Comparison of ENCODE assay signal across 7 mouse cellular contexts in genomic region chr4:154167053-154167452, GRCm38 (mm10). TPM values are rescaled to one million over a fixed set of nuclear protein-coding genes. Genes with fewer than 3 reads are reported as not detected.
DNase-seq lines count a peak whose midpoint lies in the region; ATAC-seq and TF ChIP-seq lines count a peak whose summit lies in the region.

No protein-coding gene starts in this region.

- ATAC-seq in intestine, postnatal 0 days: no peak
- ATAC-seq in intestine, embryonic 15.5 days: no peak
- ATAC-seq in limb, embryonic 11.5 days (ENCODE audit: insufficient number of reproducible peaks, low FRiP score, low TSS enrichment, low read depth): no peak

- no peak overlapping the region for H3ac ChIP-seq in C2C12 (ENCODE audit: control insufficient read depth, insufficient read length, low read depth)

- H3K9ac ChIP-seq in intestine, postnatal 0 days (ENCODE audit: low read depth, low read length): no peak overlapping the region
- no peak overlapping the region for H3K9ac ChIP-seq in intestine, embryonic 15.5 days
- no peak overlapping the region for H3K9ac ChIP-seq in limb, embryonic 11.5 days (ENCODE audit: low read length)

- peak; percentile 80 for TF ChIP-seq CTCF in intestine, postnatal 0 days (IDR thresholded peaks at IDR 0.05; ENCODE audit: low read depth)
- TF ChIP-seq CTCF in C2C12 (IDR thresholded peaks at IDR 0.05; ENCODE audit: control insufficient read depth, insufficient read depth, insufficient read length): no peak

- WGBS in intestine, postnatal 0 days: 19% methylated on average over 5 of the region's 5 CpGs
- WGBS in intestine, embryonic 15.5 days: 22% methylated on average over 5 of the region's 5 CpGs
- 29% methylated on average over 5 of the region's 5 CpGs for WGBS in limb, embryonic 11.5 days

- H3K4me3 ChIP-seq in intestine, postnatal 0 days (ENCODE audit: low read depth, low read length): no peak overlapping the region
- H3K4me3 ChIP-seq in intestine, embryonic 15.5 days (replicated peaks): no peak overlapping the region
- H3K4me3 ChIP-seq in C2C12 (ENCODE audit: insufficient read depth, poor library complexity, severe bottlenecking): no peak overlapping the region
- no peak overlapping the region for H3K4me3 ChIP-seq in limb, embryonic 11.5 days (ENCODE audit: low read depth, low read length)

- no peak overlapping the region for H3K27ac ChIP-seq in intestine, postnatal 0 days (ENCODE audit: low read depth, low read length)
- H3K27ac ChIP-seq in intestine, embryonic 15.5 days: no peak overlapping the region
- no peak overlapping the region for H3K27ac ChIP-seq in limb, embryonic 11.5 days (replicated peaks; ENCODE audit: low read depth, low read length)

- H3K27me3 ChIP-seq in intestine, postnatal 0 days (replicated peaks; ENCODE audit: control insufficient read depth, insufficient read depth, low read length): peaks cover 42% of the 10 kb centered on the region
- H3K27me3 ChIP-seq in intestine, embryonic 15.5 days (replicated peaks): peaks cover 37% of the 10 kb centered on the region
- peaks cover 36% of the 10 kb centered on the region for H3K27me3 ChIP-seq in C2C12 (ENCODE audit: control insufficient read depth, insufficient read depth, insufficient read length)
- peaks cover 11% of the 10 kb centered on the region; the same call in 1 of the 2 replicates for H3K27me3 ChIP-seq in limb, embryonic 11.5 days (ENCODE audit: control insufficient read depth, insufficient read depth, low read length)

- H3K9me3 ChIP-seq in intestine, postnatal 0 days (ENCODE audit: control insufficient read depth): no peaks in the 10 kb centered on the region
- H3K9me3 ChIP-seq in intestine, embryonic 15.5 days: no peaks in the 10 kb centered on the region
- H3K9me3 ChIP-seq in limb, embryonic 11.5 days (ENCODE audit: control insufficient read depth, low read length): no peaks in the 10 kb centered on the region

- 0 out of 2 replicates have a peak, but pooled peaks cover 2% of the 10 kb centered on the region for H3K4me1 ChIP-seq in intestine, postnatal 0 days (replicated peaks; ENCODE audit: control insufficient read depth, insufficient read depth, low read length)
- peaks cover 23% of the 10 kb centered on the region for H3K4me1 ChIP-seq in intestine, embryonic 15.5 days (replicated peaks)
- H3K4me1 ChIP-seq in limb, embryonic 11.5 days (ENCODE audit: control insufficient read depth, insufficient read depth, low read length): peaks cover 14% of the 10 kb centered on the region

- H3K79me3 ChIP-seq in C2C12 (ENCODE audit: low read depth): no peaks in the 10 kb centered on the region

- DNase-seq in 416B (ENCODE audit: low read depth): peak; percentile 45
- DNase-seq in c-Kit-positive CD71-positive TER-119-positive erythroid progenitor cells, embryonic 14.5 days (ENCODE audit: low spot score): peak; percentile 30
- peak; percentile 80 for DNase-seq in limb, embryonic 11.5 days (ENCODE audit: low spot score)
- DNase-seq in spleen, postnatal 4 days (ENCODE audit: low spot score in 2 of 2): peak; percentile 66 to 85

- H3K4me2 ChIP-seq in intestine, postnatal 0 days (replicated peaks; ENCODE audit: low read depth): no peak overlapping the region
- no peak overlapping the region for H3K4me2 ChIP-seq in intestine, embryonic 15.5 days (replicated peaks)
- H3K4me2 ChIP-seq in limb, embryonic 11.5 days (ENCODE audit: low read depth, severe bottlenecking): no peak overlapping the region

- H3K36me3 ChIP-seq in intestine, postnatal 0 days (ENCODE audit: control insufficient read depth, insufficient read depth): no peaks in the 10 kb centered on the region
- no peaks in the 10 kb centered on the region for H3K36me3 ChIP-seq in intestine, embryonic 15.5 days
- H3K36me3 ChIP-seq in C2C12 (ENCODE audit: control insufficient read depth, insufficient read depth): no peaks in the 10 kb centered on the region
- no peaks in the 10 kb centered on the region for H3K36me3 ChIP-seq in limb, embryonic 11.5 days (ENCODE audit: control insufficient read depth, insufficient read depth, low read length)

- no peaks in the 10 kb centered on the region for H3K79me2 ChIP-seq in C2C12 (ENCODE audit: control insufficient read depth, insufficient read depth)

TF ChIP-seq in C2C12, 6 proteins besides CTCF, POLR2A, EP300 and RAD21:
- TF ChIP-seq CEBPB (IDR thresholded peaks at IDR 0.05; ENCODE audit: low read depth) (no peak), USF1 (IDR thresholded peaks at IDR 0.05; ENCODE audit: low read depth) (peak; percentile 21)
TF ChIP-seq in C2C12: peak in this region for 1.

RNA-seq across cellular contexts. Expression of gene Megf6, which starts 3.5 kb away (rescaled TPM):
- 4.4 and 4.5 TPM in 2 replicates for polyA plus RNA-seq in intestine, postnatal 0 days (2015; fragmentation: Nextera tagmentation; extraction: Ambion mirVana)
- 13.1 and 14.2 TPM in 2 replicates for polyA plus RNA-seq in intestine, embryonic 15.5 days (2015; fragmentation: Nextera tagmentation; extraction: Ambion mirVana)
- polyA plus RNA-seq in C2C12 (2012; fragmentation: generic; extraction: Trizol): 0.08 TPM
- polyA plus RNA-seq in limb, embryonic 11.5 days (2014; fragmentation: Nextera tagmentation; extraction: Ambion mirVana): 30.3 and 37.3 TPM in 2 replicates

RNA-seq across cellular contexts. Expression of gene Tprgl, which starts 6.6 kb away (rescaled TPM):
- 90.3 and 95.4 TPM in 2 replicates for polyA plus RNA-seq in intestine, postnatal 0 days (2015; fragmentation: Nextera tagmentation; extraction: Ambion mirVana)
- polyA plus RNA-seq in intestine, embryonic 15.5 days (2015; fragmentation: Nextera tagmentation; extraction: Ambion mirVana): 102 and 110 TPM in 2 replicates
- 57.3 TPM for polyA plus RNA-seq in C2C12 (2012; fragmentation: generic; extraction: Trizol)
- 107 and 109 TPM in 2 replicates for polyA plus RNA-seq in limb, embryonic 11.5 days (2014; fragmentation: Nextera tagmentation; extraction: Ambion mirVana)

RNA-seq across cellular contexts. Expression of gene Wrap73, which starts 24.9 kb away (rescaled TPM):
- 13.2 and 15.0 TPM in 2 replicates for polyA plus RNA-seq in intestine, postnatal 0 days (2015; fragmentation: Nextera tagmentation; extraction: Ambion mirVana)
- polyA plus RNA-seq in intestine, embryonic 15.5 days (2015; fragmentation: Nextera tagmentation; extraction: Ambion mirVana): 28.9 and 31.2 TPM in 2 replicates
- polyA plus RNA-seq in C2C12 (2012; fragmentation: generic; extraction: Trizol): 21.7 TPM
- polyA plus RNA-seq in limb, embryonic 11.5 days (2014; fragmentation: Nextera tagmentation; extraction: Ambion mirVana): 47.3 and 48.0 TPM in 2 replicates

RNA-seq across cellular contexts. Expression of gene Trp73, which starts 27.0 kb away (rescaled TPM):
- 0.03 TPM in 1 of 2 replicates, not detected in the other for polyA plus RNA-seq in intestine, postnatal 0 days (2015; fragmentation: Nextera tagmentation; extraction: Ambion mirVana)
- polyA plus RNA-seq in intestine, embryonic 15.5 days (2015; fragmentation: Nextera tagmentation; extraction: Ambion mirVana): 0.13 and 0.33 TPM in 2 replicates
- 0.01 TPM for polyA plus RNA-seq in C2C12 (2012; fragmentation: generic; extraction: Trizol)
- polyA plus RNA-seq in limb, embryonic 11.5 days (2014; fragmentation: Nextera tagmentation; extraction: Ambion mirVana): 0.71 and 0.75 TPM in 2 replicates

Comparison
In these comparisons a context has a peak if more than half of its experiments do, and no peak if none do; other contexts are left out.
1. DNase-seq: peak in every context shown above with its lines; median percentile 80 in limb, embryonic 11.5 days; 76 in spleen, postnatal 4 days; 45 in 416B; 30 in c-Kit-positive CD71-positive TER-119-positive erythroid progenitor cells, embryonic 14.5 days.